Comparison of ENCODE assay signal across 8 mouse cellular contexts in the genomic region with DNA sequence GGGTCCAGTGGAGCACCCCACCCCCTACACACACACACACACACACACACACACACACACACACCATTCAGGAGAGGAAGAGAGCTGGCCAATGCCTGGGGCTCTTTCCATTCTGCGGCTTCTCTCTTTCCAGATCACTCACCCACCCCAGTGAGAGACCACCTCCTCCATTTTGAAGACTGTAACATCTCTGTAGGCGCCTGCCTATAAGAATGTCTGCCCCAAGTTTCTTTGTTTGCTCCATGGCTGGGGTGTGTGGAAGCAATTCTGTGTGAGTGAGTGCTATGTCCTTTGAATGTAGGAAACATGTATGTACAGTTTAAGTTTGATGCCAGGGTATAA. TPM values are rescaled to one million over a fixed set of nuclear protein-coding genes. Genes with fewer than 3 reads are reported as not detected.
A peak's percentile ranks its signal among the peaks of the same experiment; 100 is the strongest.
DNase-seq lines count a peak whose midpoint lies in the region; ATAC-seq lines count a peak whose summit lies in the region.

No protein-coding gene starts in this region.

- H3K4me1 ChIP-seq in heart, embryonic 16.5 days (ENCODE audit: control insufficient read depth, insufficient read depth, low read length): peaks cover 57% of the 10 kb centered on the region
- H3K4me1 ChIP-seq in brown adipose tissue, adult 24 weeks (ENCODE audit: control insufficient read depth, insufficient read depth, insufficient read length, low read length): 0 out of 2 replicates have a peak, but pooled peaks cover 2% of the 10 kb centered on the region
- peaks cover 61% of the 10 kb centered on the region for H3K4me1 ChIP-seq in hindbrain, embryonic 15.5 days (replicated peaks)
- H3K4me1 ChIP-seq in midbrain, embryonic 15.5 days: peaks cover 63% of the 10 kb centered on the region

- 6% methylated on average over 2 of the region's 2 CpGs for WGBS in heart, embryonic 16.5 days
- WGBS in hindbrain, embryonic 15.5 days: 7% methylated on average over 2 of the region's 2 CpGs
- WGBS in midbrain, embryonic 15.5 days: 5% methylated on average over 2 of the region's 2 CpGs

- H3K27me3 ChIP-seq in heart, embryonic 16.5 days (ENCODE audit: control insufficient read depth, insufficient read depth, low read length): no peaks in the 10 kb centered on the region
- no peaks in the 10 kb centered on the region for H3K27me3 ChIP-seq in hindbrain, embryonic 15.5 days
- no peaks in the 10 kb centered on the region for H3K27me3 ChIP-seq in midbrain, embryonic 15.5 days (replicated peaks)

- peak overlapping the region; percentile 91 for H3K9ac ChIP-seq in heart, embryonic 16.5 days (ENCODE audit: low read length)
- peak overlapping the region; percentile 45 for H3K9ac ChIP-seq in hindbrain, embryonic 15.5 days
- H3K9ac ChIP-seq in midbrain, embryonic 15.5 days: peak overlapping the region; percentile 56; the same call in 1 of the 2 replicates

- no peak for DNase-seq in heart, postnatal 36 days
- DNase-seq in ovary, postnatal 36 days (ENCODE audit: low spot score): no peak
- DNase-seq in adrenal gland, adult 8-10 months: no peak
- DNase-seq in right cerebral cortex, postnatal 36 days (ENCODE audit: low spot score in 2 of 2): no peak

- ATAC-seq in heart, embryonic 16.5 days (replicated peaks; ENCODE audit: extremely low read depth, insufficient read depth, low FRiP score): no peak
- ATAC-seq in hindbrain, embryonic 15.5 days (ENCODE audit: low FRiP score, low read depth): no peak
- ATAC-seq in midbrain, embryonic 15.5 days (replicated peaks): 0 out of 2 replicates have a peak, but pooled peaks have one; percentile 22

- H3K9me3 ChIP-seq in heart, embryonic 16.5 days (replicated peaks; ENCODE audit: control insufficient read depth, low read length): no peaks in the 10 kb centered on the region
- H3K9me3 ChIP-seq in hindbrain, embryonic 15.5 days: no peaks in the 10 kb centered on the region
- no peaks in the 10 kb centered on the region for H3K9me3 ChIP-seq in midbrain, embryonic 15.5 days

- peak overlapping the region; percentile 75 for H3K4me2 ChIP-seq in heart, embryonic 16.5 days (ENCODE audit: low read depth, low read length)
- peak overlapping the region; percentile 75 for H3K4me2 ChIP-seq in hindbrain, embryonic 15.5 days
- H3K4me2 ChIP-seq in midbrain, embryonic 15.5 days: peak overlapping the region; percentile 66

- H3K4me3 ChIP-seq in heart, embryonic 16.5 days (ENCODE audit: low read length): peak overlapping the region; percentile 86
- peak overlapping the region; percentile 69 for H3K4me3 ChIP-seq in brown adipose tissue, adult 24 weeks (ENCODE audit: insufficient read depth, low read depth, low read length)
- H3K4me3 ChIP-seq in hindbrain, embryonic 15.5 days: peak overlapping the region; percentile 55
- peak overlapping the region; percentile 63 for H3K4me3 ChIP-seq in midbrain, embryonic 15.5 days

- peak overlapping the region; percentile 87 for H3K27ac ChIP-seq in heart, embryonic 16.5 days (ENCODE audit: low read length)
- peak overlapping the region; percentile 55 for H3K27ac ChIP-seq in brown adipose tissue, adult 24 weeks (replicated peaks; ENCODE audit: low read depth, low read length)
- peak overlapping the region; percentile 80 for H3K27ac ChIP-seq in hindbrain, embryonic 15.5 days (replicated peaks)
- H3K27ac ChIP-seq in midbrain, embryonic 15.5 days: peak overlapping the region; percentile 80

- no peaks in the 10 kb centered on the region for H3K36me3 ChIP-seq in heart, embryonic 16.5 days (ENCODE audit: control insufficient read depth, insufficient read depth)
- no peaks in the 10 kb centered on the region for H3K36me3 ChIP-seq in hindbrain, embryonic 15.5 days
- no peaks in the 10 kb centered on the region for H3K36me3 ChIP-seq in midbrain, embryonic 15.5 days (replicated peaks)

- intact Hi-C loops in heart, postnatal 36 days (cut with DNase I): loop anchor here (2.0 kb wide), 1 partner anchor 20 kb away; no protein-coding TSS in a partner anchor

RNA-seq across cellular contexts. Expression of a gene that starts 1.5 kb away (rescaled TPM):
- polyA plus RNA-seq in heart, embryonic 16.5 days (2015; fragmentation: Nextera tagmentation; extraction: Ambion mirVana): 7.6 and 10.2 TPM in 2 replicates
- 1 to 10 TPM; 6.8 to 7.6 TPM for total RNA-seq in heart, postnatal 36 days (2021)
- 3.5 and 4.8 TPM in 2 replicates for polyA plus RNA-seq in brown adipose tissue, adult 24 weeks (2012; ENCODE audit: insufficient read depth, insufficient read length, missing spikeins)
- 6.5 and 7.0 TPM in 2 replicates for polyA plus RNA-seq in hindbrain, embryonic 15.5 days (2015; fragmentation: Nextera tagmentation; extraction: Ambion mirVana)
- polyA plus RNA-seq in midbrain, embryonic 15.5 days (2015; fragmentation: Nextera tagmentation; extraction: Ambion mirVana): 7.4 and 8.3 TPM in 2 replicates
- 10 to 100 TPM; 14.7 to 23.3 (median 19.8) TPM for total RNA-seq in adrenal gland, adult 8-10 months (2022)
